10 mouse cellular contexts compared by ENCODE assay signal in the genomic region with DNA sequence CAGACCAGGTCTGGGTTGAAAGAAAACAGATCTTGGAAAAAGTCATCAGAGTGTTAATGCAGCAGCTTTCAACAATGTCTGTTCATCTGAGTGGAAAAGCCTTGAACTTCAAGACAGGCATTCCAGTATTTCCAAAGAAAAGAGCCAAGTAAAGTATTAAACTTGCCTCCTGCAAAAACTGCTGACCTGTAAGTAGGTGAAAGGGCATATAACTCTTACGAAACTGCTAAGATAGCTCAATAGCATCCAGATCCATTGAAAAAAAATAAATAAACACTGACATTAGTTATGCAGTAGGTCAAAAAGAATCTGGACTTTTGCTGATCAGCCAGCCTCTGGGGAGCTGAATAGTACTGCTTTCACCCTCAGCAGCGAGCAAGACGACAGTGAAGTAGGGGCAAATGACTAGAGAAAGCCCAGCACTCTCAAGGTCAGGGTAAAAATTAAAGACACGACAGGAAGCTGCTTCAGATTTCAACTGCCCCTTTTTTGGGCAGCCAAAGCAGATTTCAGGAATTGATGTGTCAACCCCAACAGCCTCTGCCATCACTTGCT. TPM values are rescaled to one million over a fixed set of nuclear protein-coding genes. Genes with fewer than 3 reads are reported as not detected.
DNase-seq lines count a peak whose midpoint lies in the region; ATAC-seq lines count a peak whose summit lies in the region.
"Had no signal": no experiment of that assay in that cellular context is flagged by ENCODE, and none has a peak within 500 bp of the region (broad histone marks: within the 10 kb centered on the region; RNA-seq: fewer than 3 reads in every experiment).

No protein-coding gene starts in this region.

- WGBS in hindbrain, embryonic 16.5 days, result 57% methylated on average over 4 of the region's 4 CpGs
- 66% methylated on average over 4 of the region's 4 CpGs for WGBS in hindbrain, embryonic 11.5 days
- WGBS in embryonic facial prominence, embryonic 12.5 days, result 40% methylated on average over 4 of the region's 4 CpGs
- 48% methylated on average over 4 of the region's 4 CpGs for WGBS in kidney, embryonic 16.5 days

- no peak overlapping the region for H3K4me3 ChIP-seq in hindbrain, embryonic 16.5 days (ENCODE audit: low read length)
- H3K4me3 ChIP-seq in hindbrain, embryonic 11.5 days (ENCODE audit: low read depth, low read length), result no peak overlapping the region
- H3K4me3 ChIP-seq in embryonic facial prominence, embryonic 12.5 days, result no peak overlapping the region
- no peak overlapping the region for H3K4me3 ChIP-seq in kidney, embryonic 16.5 days (ENCODE audit: low read length)
- H3K4me3 ChIP-seq: forebrain, embryonic 12.5 days had no signal

- no peaks in the 10 kb centered on the region for H3K36me3 ChIP-seq in hindbrain, embryonic 16.5 days (ENCODE audit: control insufficient read depth, insufficient read depth, low read length)
- no peaks in the 10 kb centered on the region for H3K36me3 ChIP-seq in hindbrain, embryonic 11.5 days (ENCODE audit: control insufficient read depth, insufficient read depth, low read length)
- H3K36me3 ChIP-seq in embryonic facial prominence, embryonic 12.5 days, result no peaks in the 10 kb centered on the region
- H3K36me3 ChIP-seq in kidney, embryonic 16.5 days (ENCODE audit: insufficient read depth, low read length), result 0 out of 2 replicates have a peak, but pooled peaks cover 4% of the 10 kb centered on the region

- H3K4me2 ChIP-seq in hindbrain, embryonic 16.5 days (ENCODE audit: low read length), result peak overlapping the region; percentile 13; the same call in 1 of the 2 replicates
- H3K4me2 ChIP-seq in hindbrain, embryonic 11.5 days (replicated peaks; ENCODE audit: low read depth, low read length), result no peak overlapping the region
- H3K4me2 ChIP-seq in embryonic facial prominence, embryonic 12.5 days (replicated peaks), result peak overlapping the region; percentile 17; the same call in 1 of the 2 replicates
- peak overlapping the region; percentile 3; the same call in 1 of the 2 replicates for H3K4me2 ChIP-seq in kidney, embryonic 16.5 days (replicated peaks; ENCODE audit: low read depth, low read length)
- H3K4me2 ChIP-seq: forebrain, embryonic 12.5 days; lung, embryonic 14.5 days had no signal

- no peaks in the 10 kb centered on the region for H3K9me3 ChIP-seq in hindbrain, embryonic 16.5 days (ENCODE audit: control insufficient read depth, low read length)
- H3K9me3 ChIP-seq in hindbrain, embryonic 11.5 days (ENCODE audit: control insufficient read depth, low read length), result no peaks in the 10 kb centered on the region
- H3K9me3 ChIP-seq in embryonic facial prominence, embryonic 12.5 days, result no peaks in the 10 kb centered on the region
- no peaks in the 10 kb centered on the region for H3K9me3 ChIP-seq in kidney, embryonic 16.5 days (ENCODE audit: low read length)
- H3K9me3 ChIP-seq: forebrain, embryonic 12.5 days had no signal

- no peak for ATAC-seq in hindbrain, embryonic 16.5 days
- no peak for ATAC-seq in hindbrain, embryonic 11.5 days (ENCODE audit: low FRiP score)
- ATAC-seq in embryonic facial prominence, embryonic 12.5 days (ENCODE audit: insufficient number of reproducible peaks, insufficient read depth, low FRiP score, low TSS enrichment), result no peak
- ATAC-seq in kidney, embryonic 16.5 days (ENCODE audit: low FRiP score, low TSS enrichment), result no peak

- peaks cover 7% of the 10 kb centered on the region for H3K4me1 ChIP-seq in hindbrain, embryonic 16.5 days (ENCODE audit: control insufficient read depth, insufficient read depth, low read depth, low read length)
- H3K4me1 ChIP-seq in hindbrain, embryonic 11.5 days (replicated peaks; ENCODE audit: control insufficient read depth, insufficient read depth, low read length), result no peaks in the 10 kb centered on the region
- H3K4me1 ChIP-seq in embryonic facial prominence, embryonic 12.5 days, result peaks cover 25% of the 10 kb centered on the region
- peaks cover 36% of the 10 kb centered on the region for H3K4me1 ChIP-seq in kidney, embryonic 16.5 days (ENCODE audit: insufficient read depth, low read length)

- H3K9ac ChIP-seq in hindbrain, embryonic 16.5 days (ENCODE audit: low read depth, low read length), result no peak overlapping the region
- H3K9ac ChIP-seq in hindbrain, embryonic 11.5 days (ENCODE audit: low read depth, low read length), result no peak overlapping the region
- no peak overlapping the region for H3K9ac ChIP-seq in embryonic facial prominence, embryonic 12.5 days
- no peak overlapping the region for H3K9ac ChIP-seq in kidney, embryonic 16.5 days (replicated peaks; ENCODE audit: low read length)
- H3K9ac ChIP-seq: forebrain, embryonic 12.5 days; lung, embryonic 14.5 days had no signal

- H3K27me3 ChIP-seq in hindbrain, embryonic 16.5 days (replicated peaks; ENCODE audit: control insufficient read depth, insufficient read depth, low read length), result no peaks in the 10 kb centered on the region
- H3K27me3 ChIP-seq in hindbrain, embryonic 11.5 days (ENCODE audit: control insufficient read depth, insufficient read depth, low read length), result no peaks in the 10 kb centered on the region
- H3K27me3 ChIP-seq in embryonic facial prominence, embryonic 12.5 days, result no peaks in the 10 kb centered on the region
- no peaks in the 10 kb centered on the region for H3K27me3 ChIP-seq in kidney, embryonic 16.5 days (ENCODE audit: insufficient read depth, low read length)
- H3K27me3 ChIP-seq: forebrain, embryonic 12.5 days had no signal

- no peak for DNase-seq in hindbrain, embryonic 11.5 days (ENCODE audit: low spot score)
- peak; percentile 58 for DNase-seq in 416B (ENCODE audit: low read depth)
- DNase-seq in ovary, postnatal 10 days (ENCODE audit: low spot score), result no peak
- DNase-seq in thymus, postnatal 14 days, result no peak
- DNase-seq: cerebellum, adult 8-10 months; lung, embryonic 14.5 days had no signal

- no peak overlapping the region for H3K27ac ChIP-seq in hindbrain, embryonic 16.5 days (ENCODE audit: low read depth, low read length)
- no peak overlapping the region for H3K27ac ChIP-seq in hindbrain, embryonic 11.5 days (ENCODE audit: low read depth, low read length)
- H3K27ac ChIP-seq in embryonic facial prominence, embryonic 12.5 days, result no peak overlapping the region
- H3K27ac ChIP-seq in kidney, embryonic 16.5 days (ENCODE audit: low read length), result peak overlapping the region; percentile 58
- H3K27ac ChIP-seq: forebrain, embryonic 12.5 days had no signal

RNA-seq across cellular contexts. Expression of gene Slc22a5, which starts 2.3 kb away (rescaled TPM):
- 11.1 and 12.4 TPM in 2 replicates for polyA plus RNA-seq in hindbrain, embryonic 16.5 days (2015; fragmentation: Nextera tagmentation; extraction: Ambion mirVana)
- 7.8 and 8.1 TPM in 2 replicates for polyA plus RNA-seq in hindbrain, embryonic 11.5 days (2014; fragmentation: Nextera tagmentation; extraction: Ambion mirVana)
- polyA plus RNA-seq in embryonic facial prominence, embryonic 12.5 days (2016; fragmentation: Nextera tagmentation; extraction: Ambion mirVana), result 9.0 and 10.5 TPM in 2 replicates
- 17.3 and 18.4 TPM in 2 replicates for polyA plus RNA-seq in kidney, embryonic 16.5 days (2015; fragmentation: Nextera tagmentation; extraction: Ambion mirVana)

RNA-seq across cellular contexts. Expression of gene Gm12216, which starts 30.1 kb away (rescaled TPM):
- 0.40 and 0.52 TPM in 2 replicates for polyA plus RNA-seq in hindbrain, embryonic 16.5 days (2015; fragmentation: Nextera tagmentation; extraction: Ambion mirVana)
- 0.21 TPM in 1 of 2 replicates, not detected in the other for polyA plus RNA-seq in hindbrain, embryonic 11.5 days (2014; fragmentation: Nextera tagmentation; extraction: Ambion mirVana)
- polyA plus RNA-seq in embryonic facial prominence, embryonic 12.5 days (2016; fragmentation: Nextera tagmentation; extraction: Ambion mirVana), result 0.28 and 0.74 TPM in 2 replicates
- polyA plus RNA-seq in kidney, embryonic 16.5 days (2015; fragmentation: Nextera tagmentation; extraction: Ambion mirVana), result 1.1 and 2.1 TPM in 2 replicates
- polyA plus RNA-seq: forebrain, embryonic 12.5 days had no signal
